Mouse (Mus musculus): ENCODE data around the gene Safb. TPM values are rescaled to one million over a fixed set of nuclear protein-coding genes. Genes with fewer than 3 reads are reported as not detected.

The Safb gene
- 186 TPM for polyA plus RNA-seq (2017; shearing (Covaris generic))

DNA sequence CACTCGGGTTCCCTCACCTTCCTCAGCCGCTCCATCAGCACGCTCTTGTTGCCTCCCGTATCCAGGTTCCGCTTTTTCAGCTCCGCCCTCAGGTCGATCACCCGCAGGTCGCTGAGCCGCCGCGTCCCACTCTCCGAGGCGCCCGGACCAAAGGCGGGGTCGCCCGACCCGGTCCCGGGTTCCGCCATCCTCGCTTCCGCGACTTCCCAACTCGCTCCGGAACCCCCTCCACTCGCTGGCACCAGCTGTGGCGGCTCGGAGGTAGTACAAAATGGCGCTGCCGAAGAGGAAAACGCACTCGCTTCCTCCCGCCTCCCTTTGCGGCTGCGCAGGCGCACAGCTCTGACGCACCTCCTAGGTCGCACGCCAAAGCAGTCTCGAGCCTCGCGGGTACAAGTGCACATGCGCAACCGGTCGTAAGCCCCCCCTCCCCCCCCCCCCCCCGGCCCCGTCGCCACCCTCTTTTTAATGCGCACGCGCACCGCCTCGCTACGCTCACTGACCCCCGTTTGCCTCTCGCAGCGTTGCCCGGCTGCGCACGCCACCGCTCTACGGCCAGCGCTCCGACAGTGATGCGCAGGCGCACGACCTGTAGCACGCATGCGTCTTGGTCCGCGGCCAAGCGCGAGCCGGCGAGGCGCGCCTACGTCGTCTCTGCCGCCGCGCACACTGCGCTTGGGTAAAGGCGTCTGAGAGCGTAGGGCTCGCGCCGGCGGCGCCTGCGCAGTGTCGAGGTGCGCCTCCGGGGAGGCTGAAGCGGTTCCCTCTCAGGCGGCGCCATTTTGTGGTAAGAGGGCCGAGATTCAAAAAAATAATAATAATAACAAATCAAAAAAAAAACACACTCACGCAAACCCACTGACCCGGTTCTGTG, at the start of gene Safb, which contains the start of gene Safb2:
Gene Safb (plus strand): TSS at position 569 of the 874 bp plus-strand sequence.
Gene Safb2 (minus strand): TSS at position 329 of the 874 bp plus-strand sequence.

DNA sequence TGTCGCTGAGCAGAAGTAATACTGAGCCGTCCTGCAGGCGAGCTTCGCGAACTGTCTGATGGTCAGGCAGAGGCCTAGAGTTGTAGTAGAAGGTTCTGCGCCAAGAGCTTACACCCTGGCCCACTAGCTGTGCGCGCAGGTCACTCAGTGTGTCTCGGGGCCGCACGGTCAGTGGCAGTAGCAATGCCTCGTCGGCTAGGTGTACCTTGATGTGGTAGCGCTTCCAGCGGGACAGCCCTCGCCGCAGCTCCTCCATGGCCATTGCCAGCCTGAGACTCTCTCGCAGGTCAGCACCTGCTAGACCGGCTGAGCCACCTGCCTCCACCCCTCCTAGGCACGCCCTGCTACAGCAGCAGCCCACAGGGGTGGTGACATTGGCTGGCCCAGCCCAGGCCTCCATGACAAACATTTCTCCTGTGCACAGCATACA, 30.5 kb upstream of the Safb start, which contains the start of gene Gm20219:
Gene Gm20219 (minus strand): TSS at position 266 of the 430 bp plus-strand sequence.

DNA sequence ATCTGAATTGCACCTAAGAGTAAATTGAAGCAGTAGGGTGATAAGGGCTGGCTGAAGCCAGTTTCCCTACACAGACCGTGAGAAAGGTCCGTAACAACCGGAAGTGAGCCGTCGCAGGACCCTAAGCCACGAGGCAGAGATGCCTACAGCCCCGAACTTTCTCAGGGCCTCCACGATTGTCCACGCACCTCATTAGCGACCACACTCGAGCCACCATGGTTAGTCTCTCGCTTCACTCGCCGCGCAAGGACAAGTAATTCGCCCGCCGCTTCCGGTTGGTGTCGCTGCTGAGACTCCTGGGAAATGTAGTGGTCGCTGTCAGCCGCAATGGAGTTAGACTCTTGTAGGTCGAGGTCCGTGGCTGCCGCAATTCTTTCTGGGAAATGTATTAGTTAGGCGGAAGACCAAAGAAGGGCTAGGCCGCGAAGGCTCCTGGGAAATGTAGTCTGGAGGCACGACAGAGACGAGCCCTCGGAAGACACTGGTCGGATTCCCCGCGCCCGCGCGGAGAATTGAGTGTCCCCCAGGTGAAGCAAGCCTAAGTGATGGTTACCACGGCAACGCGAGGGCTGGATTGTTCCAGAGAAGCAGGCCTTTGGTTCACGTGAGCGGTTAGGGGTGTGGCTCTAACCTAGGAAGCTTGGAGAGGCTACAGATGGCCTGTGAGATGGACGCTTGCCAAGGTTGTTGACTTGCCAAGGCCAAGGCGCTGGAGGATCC, 25.0 kb downstream of the Safb start, which contains the start of gene 2410015M20Rik:
Gene 2410015M20Rik (minus strand): TSS at position 320 of the 720 bp plus-strand sequence.

DNA sequence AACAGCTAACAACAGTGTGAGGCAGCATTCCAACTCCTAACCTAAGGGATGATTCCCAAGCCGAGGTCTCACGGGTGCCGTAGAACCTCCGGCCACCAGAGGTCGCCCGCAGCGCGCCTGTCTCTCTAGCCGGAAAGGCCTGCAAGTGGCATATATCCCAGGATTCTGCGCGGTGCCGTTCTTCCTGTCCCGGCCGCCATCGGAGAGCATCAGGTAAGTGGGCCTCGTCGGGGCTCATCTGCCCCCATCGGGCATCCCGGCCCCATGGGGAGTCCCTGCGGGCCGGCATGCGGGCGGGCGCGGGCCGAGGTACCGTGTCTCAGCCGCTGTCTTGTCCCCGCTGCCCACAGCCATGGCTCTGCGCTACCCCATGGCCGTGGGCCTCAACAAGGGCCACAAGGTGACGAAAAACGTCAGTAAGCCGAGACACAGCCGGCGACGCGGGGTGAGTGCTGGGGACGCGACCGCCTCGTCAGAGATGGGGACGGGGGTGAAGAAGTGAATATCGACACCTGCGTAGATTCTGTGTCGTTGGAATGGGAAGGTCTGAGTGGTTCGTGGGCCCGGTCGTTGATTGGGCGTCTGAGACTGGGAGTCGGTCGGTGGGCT, 28.7 kb downstream of the Safb start, which contains the start of gene Rpl36:
Gene Rpl36 (plus strand): TSS at position 181 of the 609 bp plus-strand sequence.

DNA sequence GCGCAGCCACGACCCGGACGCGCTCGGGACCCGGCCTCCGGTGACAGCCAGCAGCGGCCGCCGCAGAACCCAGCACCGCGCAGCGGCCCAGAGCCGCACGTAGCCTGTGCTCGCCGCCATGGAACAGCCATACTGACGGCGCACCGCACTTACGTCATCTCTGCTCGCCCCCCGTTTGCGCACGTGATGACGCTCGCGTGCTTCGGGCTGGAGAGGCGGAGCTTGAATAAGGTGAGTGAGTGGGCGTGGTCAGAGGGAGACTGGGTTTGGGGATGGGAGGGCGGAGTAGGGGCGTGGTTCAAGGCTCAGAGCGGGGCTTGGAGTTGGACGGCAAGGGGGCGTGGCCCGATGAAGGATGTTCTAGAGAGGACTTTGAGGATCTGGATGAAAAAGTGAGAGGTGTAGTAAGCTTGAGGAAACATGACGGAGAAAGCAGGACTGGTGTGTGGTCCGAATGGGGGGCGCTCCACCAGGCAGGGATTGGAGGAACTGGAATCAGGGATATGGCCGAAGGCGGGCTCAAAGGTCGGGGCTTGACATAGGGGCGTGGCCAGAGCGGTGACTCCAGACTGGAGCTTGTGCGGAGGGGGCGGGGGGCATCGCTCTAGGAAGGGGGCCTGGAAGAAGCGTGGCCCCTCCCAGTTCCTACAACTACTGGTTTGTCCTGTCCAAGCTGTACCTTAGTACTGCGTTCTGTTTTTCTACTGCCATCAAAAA, 42.3 kb downstream of the Safb start, which contains the start of gene Lonp1:
Gene Lonp1 (minus strand): TSS at position 134 of the 717 bp plus-strand sequence.

DNA sequence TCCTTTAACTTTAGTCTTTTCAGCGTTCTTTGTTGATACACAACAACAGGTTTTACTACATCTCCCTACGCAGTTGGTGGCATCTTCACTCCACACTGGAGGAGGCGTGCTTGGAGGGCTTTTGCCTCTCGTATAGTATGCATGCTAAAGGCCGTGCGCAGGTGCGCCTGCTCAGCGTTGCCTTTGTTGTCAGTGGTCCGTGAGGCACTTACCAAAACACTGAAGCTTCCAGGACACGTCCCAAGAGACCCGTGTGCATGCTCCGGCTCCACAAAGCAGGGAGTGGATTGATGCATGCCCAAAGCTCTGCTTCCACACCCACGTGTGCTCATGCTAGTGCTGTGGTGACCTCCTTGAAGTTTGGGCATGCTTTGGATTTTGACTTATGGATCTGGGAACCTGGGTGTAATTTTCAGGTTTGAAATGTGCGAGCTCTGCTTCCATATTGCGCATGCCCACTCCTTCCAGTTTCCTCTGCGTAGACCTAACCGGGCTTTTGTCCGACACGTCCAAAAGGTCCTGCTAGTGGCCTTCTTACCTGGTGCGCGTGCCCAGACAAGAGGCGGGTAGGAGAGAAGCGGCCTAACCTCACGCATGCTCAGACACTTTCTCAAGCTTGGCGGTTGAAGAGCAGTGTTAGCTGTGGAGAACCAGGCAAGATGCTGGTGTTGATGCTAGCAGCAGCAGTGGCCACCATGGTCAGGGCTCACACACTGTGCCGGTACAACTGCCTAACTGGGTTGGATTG, 43.1 kb downstream of the Safb start, which contains the start of gene Catsperd:
Gene Catsperd (plus strand): TSS at position 614 of the 748 bp plus-strand sequence.

Other genes with a start within 250 kb of the Safb start
- gene Ptprs, start 108.3 kb upstream of the Safb start, polyA plus RNA-seq (2017; shearing (Covaris generic)): 2.5 TPM
- not detected for gene Znrf4, start 72.4 kb upstream of the Safb start, polyA plus RNA-seq (2017; shearing (Covaris generic))
- gene Gm20219, start 30.4 kb upstream of the Safb start, polyA plus RNA-seq (2017; shearing (Covaris generic)): not detected
- gene Safb2, start 240 bp upstream of the Safb start, polyA plus RNA-seq (2017; shearing (Covaris generic)): 195 TPM
- 134 TPM for gene 2410015M20Rik, start 24.9 kb downstream of the Safb start, polyA plus RNA-seq (2017; shearing (Covaris generic))
- 1,929 TPM for gene Rpl36, start 28.6 kb downstream of the Safb start, polyA plus RNA-seq (2017; shearing (Covaris generic))
- gene Lonp1, start 42.1 kb downstream of the Safb start, polyA plus RNA-seq (2017; shearing (Covaris generic)): 49.1 TPM
- 0.44 TPM for gene Catsperd, start 43.3 kb downstream of the Safb start, polyA plus RNA-seq (2017; shearing (Covaris generic))
- gene Ranbp3, start 88.5 kb downstream of the Safb start, polyA plus RNA-seq (2017; shearing (Covaris generic)): 71.1 TPM
- gene Ndufa11, start 132.9 kb downstream of the Safb start, polyA plus RNA-seq (2017; shearing (Covaris generic)): 151 TPM
- 12.2 TPM for gene Vmac, start 133.2 kb downstream of the Safb start, polyA plus RNA-seq (2017; shearing (Covaris generic))
- not detected for gene Nrtn, start 172.7 kb downstream of the Safb start, polyA plus RNA-seq (2017; shearing (Covaris generic))
- gene Dus3l, start 179.9 kb downstream of the Safb start, polyA plus RNA-seq (2017; shearing (Covaris generic)): 51.8 TPM
- gene Prr22, start 185.4 kb downstream of the Safb start, polyA plus RNA-seq (2017; shearing (Covaris generic)): 0.28 TPM
- 1.6 TPM for gene Rfx2, start 246.2 kb downstream of the Safb start, polyA plus RNA-seq (2017; shearing (Covaris generic))

Data from effector memory CD4-positive, alpha-beta T cell, adult 7 months (primary cell).